Mouse (Mus musculus): ENCODE measurements at regions not wholly inside any gene's neighbourhood (a gene's known extent, or its start where the extent isn't known, plus 50 kb on each side); places are given as distances from the start of the nearest gene placed in this dataset.

- TF ChIP-seq CTCF (IDR thresholded peaks at IDR 0.05; ENCODE audit: extremely low read depth, insufficient read depth, low read length): no peak
- TF ChIP-seq POLR2A (IDR thresholded peaks at IDR 0.05; ENCODE audit: extremely low read depth, insufficient read depth, low read length): no peak
Observed at GRCm38 (mm10) chr2:147623116-147623515, 261.4 kb downstream of the Pax1 start.
